Mouse (Mus musculus): ENCODE results near the gene Fam186b. TPM values are rescaled to one million over a fixed set of nuclear protein-coding genes. Genes with fewer than 3 reads are reported as not detected.

Fam186b gene
- polyA plus RNA-seq, 1 experiment from 2014 or later: 0.11 TPM

Other genes with a start within 250 kb of the Fam186b start
- 0.84 and 1.0 TPM in 2 replicates for gene Prph, start 240.7 kb downstream of the Fam186b start, polyA plus RNA-seq (2014; fragmentation: Nextera tagmentation; extraction: Ambion mirVana)
- 11.0 and 13.6 TPM in 2 replicates for gene Troap, start 221.3 kb downstream of the Fam186b start, polyA plus RNA-seq (2014; fragmentation: Nextera tagmentation; extraction: Ambion mirVana)
- gene C1ql4, start 208.1 kb downstream of the Fam186b start, polyA plus RNA-seq (2014; fragmentation: Nextera tagmentation; extraction: Ambion mirVana): not detected in 2 replicates
- 0.14 and 0.36 TPM in 2 replicates for gene Dnajc22, start 202.7 kb downstream of the Fam186b start, polyA plus RNA-seq (2014; fragmentation: Nextera tagmentation; extraction: Ambion mirVana)
- 38.6 and 39.0 TPM in 2 replicates for gene Spats2, start 170.0 kb downstream of the Fam186b start, polyA plus RNA-seq (2014; fragmentation: Nextera tagmentation; extraction: Ambion mirVana)
- 3.3 and 3.6 TPM in 2 replicates for gene Kcnh3, start 71.0 kb downstream of the Fam186b start, polyA plus RNA-seq (2014; fragmentation: Nextera tagmentation; extraction: Ambion mirVana)
- 241 and 247 TPM in 2 replicates for gene Mcrs1, start 43.9 kb downstream of the Fam186b start, polyA plus RNA-seq (2014; fragmentation: Nextera tagmentation; extraction: Ambion mirVana)
- gene Prpf40b, start 801 bp downstream of the Fam186b start, polyA plus RNA-seq (2014; fragmentation: Nextera tagmentation; extraction: Ambion mirVana): 57.2 and 81.8 TPM in 2 replicates
- 3.9 and 5.6 TPM in 2 replicates for gene Fmnl3, start 74.6 kb upstream of the Fam186b start, polyA plus RNA-seq (2014; fragmentation: Nextera tagmentation; extraction: Ambion mirVana)
- 230 and 247 TPM in 2 replicates for gene Tmbim6, start 97.0 kb upstream of the Fam186b start, polyA plus RNA-seq (2014; fragmentation: Nextera tagmentation; extraction: Ambion mirVana)
- 9.1 and 12.4 TPM in 2 replicates for gene Nckap5l, start 161.9 kb upstream of the Fam186b start, polyA plus RNA-seq (2014; fragmentation: Nextera tagmentation; extraction: Ambion mirVana)
- gene Bcdin3d, start 178.8 kb upstream of the Fam186b start, polyA plus RNA-seq (2014; fragmentation: Nextera tagmentation; extraction: Ambion mirVana): 22.4 and 25.4 TPM in 2 replicates
- 11.6 and 12.7 TPM in 2 replicates for gene Faim2, start 232.3 kb upstream of the Fam186b start, polyA plus RNA-seq (2014; fragmentation: Nextera tagmentation; extraction: Ambion mirVana)

Data from forebrain, embryonic 14.5 days (tissue).